Mouse (Mus musculus): ENCODE measurements at regions not wholly inside any gene's neighbourhood (a gene's known extent, or its start where the extent isn't known, plus 50 kb on each side); places are given as distances from the start of the nearest gene placed in this dataset.

GRCm38 (mm10) chr1:76200906-76201305 lies 654.8 kb downstream of the Slc4a3 start:
- no peaks in the 10 kb centered on the region for H3K79me2 ChIP-seq (ENCODE audit: control insufficient read depth, insufficient read depth)
- no peak for TF ChIP-seq MYOG (IDR thresholded peaks at IDR 0.05; ENCODE audit: control insufficient read depth, extremely low read depth, insufficient read length)
- no peak for TF ChIP-seq MYOD1 (IDR thresholded peaks at IDR 0.05; ENCODE audit: control insufficient read depth, insufficient read length, low read depth)
- no peak for TF ChIP-seq MAX (IDR thresholded peaks at IDR 0.05)
- no peak for TF ChIP-seq CEBPB (IDR thresholded peaks at IDR 0.05; ENCODE audit: low read depth)
- TF ChIP-seq FOSL1 (IDR thresholded peaks at IDR 0.05; ENCODE audit: insufficient read depth, low read length, poor library complexity, severe bottlenecking): no peak
- no peak for TF ChIP-seq CTCF (IDR thresholded peaks at IDR 0.05; ENCODE audit: control insufficient read depth, insufficient read depth, insufficient read length)
- no peak for TF ChIP-seq USF1 (IDR thresholded peaks at IDR 0.05; ENCODE audit: low read depth)

DNA sequence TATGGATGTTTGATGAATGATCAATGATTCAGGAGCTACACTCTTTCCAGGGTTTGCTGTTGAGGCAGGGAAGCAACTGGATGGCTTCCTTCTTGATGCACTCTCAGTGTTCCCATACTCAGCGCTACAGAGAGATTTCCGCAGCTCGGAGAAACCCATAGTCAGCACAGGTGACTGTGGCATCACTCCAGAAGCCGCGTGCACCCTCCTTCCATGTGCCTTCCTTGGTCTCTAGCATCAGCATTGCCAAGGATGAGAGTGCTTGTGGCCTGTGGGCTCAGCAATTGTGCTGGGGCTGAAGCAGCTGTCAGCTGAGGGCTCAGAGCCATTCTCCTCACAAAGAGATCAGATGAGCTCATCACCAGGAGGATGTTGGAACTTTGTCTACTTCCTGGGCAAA lies 666.4 kb downstream of the Slc4a3 start:
- no peaks in the 10 kb centered on the region for H3K79me3 ChIP-seq (ENCODE audit: low read depth)
- TF ChIP-seq MYOG (IDR thresholded peaks at IDR 0.05; ENCODE audit: control insufficient read depth, extremely low read depth, insufficient read length) (no peak), FOSL1 (IDR thresholded peaks at IDR 0.05; ENCODE audit: insufficient read depth, low read length, poor library complexity, severe bottlenecking) (no peak), CEBPB (IDR thresholded peaks at IDR 0.05; ENCODE audit: low read depth) (no peak), MAX (IDR thresholded peaks at IDR 0.05) (no peak), MYOD1 (IDR thresholded peaks at IDR 0.05; ENCODE audit: control insufficient read depth, insufficient read length, low read depth) (no peak), CTCF (IDR thresholded peaks at IDR 0.05; ENCODE audit: control insufficient read depth, insufficient read depth, insufficient read length) (no peak), USF1 (IDR thresholded peaks at IDR 0.05; ENCODE audit: low read depth) (no peak)
- no peaks in the 10 kb centered on the region for H3K79me2 ChIP-seq (ENCODE audit: control insufficient read depth, insufficient read depth)
- no peak overlapping the region for H3ac ChIP-seq (ENCODE audit: control insufficient read depth, insufficient read length, low read depth)
- H3K36me3 ChIP-seq (ENCODE audit: control insufficient read depth, insufficient read depth): no peaks in the 10 kb centered on the region
- H3K27me3 ChIP-seq (ENCODE audit: control insufficient read depth, insufficient read depth, insufficient read length): no peaks in the 10 kb centered on the region
- no peak overlapping the region for H3K4me3 ChIP-seq (ENCODE audit: insufficient read depth, poor library complexity, severe bottlenecking)

More at GRCm38 (mm10) chr1:76200906-76201305, 654.8 kb downstream of the Slc4a3 start:
- Histone ChIP-seq H3K79me3 (ENCODE audit: low read depth) (no peaks in the 10 kb centered on the region), H3K27me3 (ENCODE audit: control insufficient read depth, insufficient read depth, insufficient read length) (no peaks in the 10 kb centered on the region), H3K4me3 (ENCODE audit: insufficient read depth, poor library complexity, severe bottlenecking) (no peak overlapping the region), H3ac (ENCODE audit: control insufficient read depth, insufficient read length, low read depth) (no peak overlapping the region), H3K36me3 (ENCODE audit: control insufficient read depth, insufficient read depth) (no peaks in the 10 kb centered on the region)

DNA sequence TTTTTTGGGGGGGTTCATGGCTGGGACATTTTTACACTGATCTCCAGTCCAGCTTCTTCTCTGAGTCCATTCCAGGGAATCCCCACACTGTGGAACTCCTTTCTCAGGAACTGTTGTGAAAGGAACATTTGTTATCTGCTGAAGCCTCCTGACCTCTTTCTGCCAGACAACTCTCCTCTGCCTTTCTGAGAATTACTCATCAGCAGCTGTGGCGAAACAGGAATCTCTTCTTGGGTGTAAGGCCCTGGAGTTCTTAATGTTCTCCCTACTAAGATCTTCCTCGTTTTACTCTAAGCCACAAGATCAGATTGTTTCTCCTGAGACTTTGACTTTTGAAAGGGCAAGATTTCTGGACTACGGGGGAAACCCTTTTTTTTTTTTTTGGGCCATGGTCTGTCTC lies 698.7 kb downstream of the Slc4a3 start:
- TF ChIP-seq CTCF (IDR thresholded peaks at IDR 0.05; ENCODE audit: control insufficient read depth, insufficient read depth, insufficient read length): no peak
- TF ChIP-seq USF1 (IDR thresholded peaks at IDR 0.05; ENCODE audit: low read depth): no peak
- TF ChIP-seq MYOD1 (IDR thresholded peaks at IDR 0.05; ENCODE audit: control insufficient read depth, insufficient read length, low read depth): no peak
- no peak for TF ChIP-seq MYOG (IDR thresholded peaks at IDR 0.05; ENCODE audit: control insufficient read depth, extremely low read depth, insufficient read length)
- no peak for TF ChIP-seq CEBPB (IDR thresholded peaks at IDR 0.05; ENCODE audit: low read depth)
- no peak for TF ChIP-seq FOSL1 (IDR thresholded peaks at IDR 0.05; ENCODE audit: insufficient read depth, low read length, poor library complexity, severe bottlenecking)
- no peak for TF ChIP-seq MAX (IDR thresholded peaks at IDR 0.05)
- Histone ChIP-seq H3K36me3 (ENCODE audit: control insufficient read depth, insufficient read depth) (no peaks in the 10 kb centered on the region), H3K4me3 (ENCODE audit: insufficient read depth, poor library complexity, severe bottlenecking) (no peak overlapping the region), H3ac (ENCODE audit: control insufficient read depth, insufficient read length, low read depth) (no peak overlapping the region), H3K79me2 (ENCODE audit: control insufficient read depth, insufficient read depth) (no peaks in the 10 kb centered on the region), H3K27me3 (ENCODE audit: control insufficient read depth, insufficient read depth, insufficient read length) (no peaks in the 10 kb centered on the region), H3K79me3 (ENCODE audit: low read depth) (no peaks in the 10 kb centered on the region)

DNA sequence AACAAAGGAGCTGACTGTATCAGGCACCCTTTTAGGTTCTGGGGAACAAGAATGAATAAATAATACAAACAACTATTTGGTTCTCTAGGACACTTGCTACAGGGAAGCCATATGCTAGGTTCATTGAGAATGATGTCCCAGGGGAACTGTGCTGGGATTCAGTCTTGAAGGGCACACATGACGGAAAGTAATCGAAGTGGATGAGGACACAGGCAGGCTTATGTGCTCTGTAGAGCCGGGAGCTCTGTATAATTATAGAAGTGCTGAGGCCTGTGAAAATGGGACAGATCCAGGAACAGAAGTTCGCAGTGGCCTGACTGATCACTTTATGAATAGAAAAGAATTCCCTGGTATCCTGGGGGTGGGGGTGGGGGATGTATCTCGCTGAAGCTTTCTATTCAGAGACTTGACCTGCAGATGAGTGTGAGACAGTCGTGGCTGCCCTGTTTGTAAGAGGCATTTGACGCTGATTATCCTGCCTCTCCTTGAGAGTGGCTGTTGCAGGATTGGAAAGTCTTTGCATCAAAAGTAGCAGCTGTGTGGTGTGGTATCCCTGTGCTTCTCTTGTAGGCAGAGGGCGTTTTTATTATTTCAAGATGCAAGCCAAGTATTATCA lies 700.2 kb downstream of the Slc4a3 start:
- no peaks in the 10 kb centered on the region for H3K27me3 ChIP-seq (ENCODE audit: control insufficient read depth, insufficient read depth, insufficient read length)
- no peaks in the 10 kb centered on the region for H3K36me3 ChIP-seq (ENCODE audit: control insufficient read depth, insufficient read depth)
- TF ChIP-seq CTCF (IDR thresholded peaks at IDR 0.05; ENCODE audit: control insufficient read depth, insufficient read depth, insufficient read length) (no peak), MAX (IDR thresholded peaks at IDR 0.05) (no peak), CEBPB (IDR thresholded peaks at IDR 0.05; ENCODE audit: low read depth) (no peak), USF1 (IDR thresholded peaks at IDR 0.05; ENCODE audit: low read depth) (no peak), FOSL1 (IDR thresholded peaks at IDR 0.05; ENCODE audit: insufficient read depth, low read length, poor library complexity, severe bottlenecking) (no peak), MYOG (IDR thresholded peaks at IDR 0.05; ENCODE audit: control insufficient read depth, extremely low read depth, insufficient read length) (no peak)
- no peaks in the 10 kb centered on the region for H3K79me3 ChIP-seq (ENCODE audit: low read depth)
- H3K4me3 ChIP-seq (ENCODE audit: insufficient read depth, poor library complexity, severe bottlenecking): no peak overlapping the region
- H3K79me2 ChIP-seq (ENCODE audit: control insufficient read depth, insufficient read depth): no peaks in the 10 kb centered on the region
- H3ac ChIP-seq (ENCODE audit: control insufficient read depth, insufficient read length, low read depth): no peak overlapping the region

GRCm38 (mm10) chr1:76247126-76247525 lies 701.1 kb downstream of the Slc4a3 start:
- H3K27me3 ChIP-seq (ENCODE audit: control insufficient read depth, insufficient read depth, insufficient read length): no peaks in the 10 kb centered on the region
- H3K79me2 ChIP-seq (ENCODE audit: control insufficient read depth, insufficient read depth): no peaks in the 10 kb centered on the region
- H3K4me3 ChIP-seq (ENCODE audit: insufficient read depth, poor library complexity, severe bottlenecking): no peak overlapping the region
- H3K79me3 ChIP-seq (ENCODE audit: low read depth): no peaks in the 10 kb centered on the region
- H3K36me3 ChIP-seq (ENCODE audit: control insufficient read depth, insufficient read depth): no peaks in the 10 kb centered on the region
- H3ac ChIP-seq (ENCODE audit: control insufficient read depth, insufficient read length, low read depth): no peak overlapping the region
- TF ChIP-seq MYOD1 (IDR thresholded peaks at IDR 0.05; ENCODE audit: control insufficient read depth, insufficient read length, low read depth): no peak
- TF ChIP-seq MYOG (IDR thresholded peaks at IDR 0.05; ENCODE audit: control insufficient read depth, extremely low read depth, insufficient read length): no peak
- TF ChIP-seq USF1 (IDR thresholded peaks at IDR 0.05; ENCODE audit: low read depth): no peak
- TF ChIP-seq CTCF (IDR thresholded peaks at IDR 0.05; ENCODE audit: control insufficient read depth, insufficient read depth, insufficient read length): no peak
- no peak for TF ChIP-seq CEBPB (IDR thresholded peaks at IDR 0.05; ENCODE audit: low read depth)
- TF ChIP-seq FOSL1 (IDR thresholded peaks at IDR 0.05; ENCODE audit: insufficient read depth, low read length, poor library complexity, severe bottlenecking): no peak
- TF ChIP-seq MAX (IDR thresholded peaks at IDR 0.05): no peak

Data from C2C12 (cell line).